Mouse (Mus musculus) megakaryocyte, embryonic 14.5 days (primary cell): ENCODE data around the gene Sgip1.

Source experiments
- FLI1 ChIP-seq: IDR thresholded peaks from 2 replicates; pipeline ENCODE4 v1.6.1; 2012; ENCODE audit warnings: low read length, inconsistent platforms, mixed read lengths
- GATA1 ChIP-seq: IDR thresholded peaks from 3 replicates; pipeline ENCODE4 v1.6.1; 2012; ENCODE audit warnings: mixed read lengths, low read length, inconsistent platforms, borderline replicate concordance

DNA sequence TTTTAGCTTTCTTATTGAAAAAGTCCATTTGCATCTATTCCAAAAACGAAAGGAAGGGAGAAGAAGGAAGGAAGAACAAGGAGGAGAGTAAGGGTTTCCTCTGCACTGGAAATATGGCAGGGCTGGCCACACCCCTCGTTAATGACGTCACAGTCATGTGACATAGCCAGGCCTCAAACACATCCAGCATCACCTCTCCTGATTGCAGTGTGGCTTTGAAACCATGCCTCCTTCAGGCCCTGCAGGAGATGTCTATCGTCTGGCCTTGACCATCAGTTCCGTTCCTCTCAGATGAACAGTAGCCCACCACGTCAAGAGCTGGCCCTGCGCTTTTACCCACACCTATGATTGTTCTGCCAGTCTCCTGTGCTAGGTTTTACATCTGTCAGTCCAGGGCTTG lies 245.1 kb downstream of the Sgip1 start:
- no peak for TF ChIP-seq GATA1
- no peak for TF ChIP-seq FLI1
